Mouse (Mus musculus): ENCODE measurements at regions not wholly inside any gene's neighbourhood (a gene's known extent, or its start where the extent isn't known, plus 50 kb on each side); places are given as distances from the start of the nearest gene placed in this dataset.

- Histone ChIP-seq H3K27ac (replicated peaks) (no peak overlapping the region), H3K9me3 (no peaks in the 10 kb centered on the region), H3K36me3 (no peaks in the 10 kb centered on the region), H3K9ac (no peak overlapping the region), H3K27me3 (no peaks in the 10 kb centered on the region), H3K4me1 (replicated peaks) (no peaks in the 10 kb centered on the region), H3K4me2 (no peak overlapping the region), H3K4me3 (no peak overlapping the region)
- no peak for ATAC-seq (ENCODE audit: low read depth)
- 93% methylated on average over 4 of the region's 4 CpGs for WGBS
Observed at GRCm38 (mm10) chr17:4390012-4390411, 604.1 kb upstream of the Arid1b start.

- no peak overlapping the region for H3K9ac ChIP-seq
- no peaks in the 10 kb centered on the region for H3K27me3 ChIP-seq
- ATAC-seq (ENCODE audit: low read depth) = no peak
- no peaks in the 10 kb centered on the region for H3K9me3 ChIP-seq
- H3K4me2 ChIP-seq = no peak overlapping the region
- no peaks in the 10 kb centered on the region for H3K4me1 ChIP-seq (replicated peaks)
- no peak overlapping the region for H3K27ac ChIP-seq (replicated peaks)
- H3K36me3 ChIP-seq = no peaks in the 10 kb centered on the region
- H3K4me3 ChIP-seq = no peak overlapping the region
Observed at GRCm38 (mm10) chr17:4390577-4390976, 603.6 kb upstream of the Arid1b start.

- no peak overlapping the region for H3K4me3 ChIP-seq
- H3K9ac ChIP-seq = no peak overlapping the region
- no peaks in the 10 kb centered on the region for H3K4me1 ChIP-seq (replicated peaks)
- H3K9me3 ChIP-seq = no peaks in the 10 kb centered on the region
- 86% methylated on average over 1 of the region's 1 CpGs for WGBS
- H3K4me2 ChIP-seq = no peak overlapping the region
- ATAC-seq (ENCODE audit: low read depth) = no peak
- no peak overlapping the region for H3K27ac ChIP-seq (replicated peaks)
- no peaks in the 10 kb centered on the region for H3K36me3 ChIP-seq
- no peaks in the 10 kb centered on the region for H3K27me3 ChIP-seq
Observed at GRCm38 (mm10) chr17:4391210-4391609, 602.9 kb upstream of the Arid1b start.

- no peaks in the 10 kb centered on the region for H3K4me1 ChIP-seq (replicated peaks)
Observed at GRCm38 (mm10) chr17:4396119-4396518, 598.0 kb upstream of the Arid1b start.

GRCm38 (mm10) chr17:4417686-4418085 lies 576.4 kb upstream of the Arid1b start:
- no peak for ATAC-seq (ENCODE audit: low read depth)
- no peak overlapping the region for H3K4me3 ChIP-seq
- H3K4me2 ChIP-seq = no peak overlapping the region
- no peaks in the 10 kb centered on the region for H3K27me3 ChIP-seq
- 89% methylated on average over 5 of the region's 5 CpGs for WGBS
- H3K36me3 ChIP-seq = no peaks in the 10 kb centered on the region
- H3K27ac ChIP-seq (replicated peaks) = no peak overlapping the region
- H3K4me1 ChIP-seq (replicated peaks) = no peaks in the 10 kb centered on the region
- H3K9ac ChIP-seq = no peak overlapping the region
- no peaks in the 10 kb centered on the region for H3K9me3 ChIP-seq

More at GRCm38 (mm10) chr17:4396119-4396518, 598.0 kb upstream of the Arid1b start:
- Histone ChIP-seq H3K27me3 (no peaks in the 10 kb centered on the region), H3K9ac (no peak overlapping the region), H3K36me3 (no peaks in the 10 kb centered on the region), H3K4me2 (no peak overlapping the region), H3K4me3 (no peak overlapping the region), H3K9me3 (no peaks in the 10 kb centered on the region), H3K27ac (replicated peaks) (no peak overlapping the region)
- ATAC-seq (ENCODE audit: low read depth) = no peak
- 92% methylated on average over 5 of the region's 5 CpGs for WGBS

GRCm38 (mm10) chr17:4424451-4425168 lies 569.5 kb upstream of the Arid1b start:
- no peak overlapping the region for H3K4me2 ChIP-seq
- H3K4me3 ChIP-seq = no peak overlapping the region
- ATAC-seq (ENCODE audit: low read depth) = no peak
- WGBS = 63% methylated on average over 6 of the region's 6 CpGs
- H3K9ac ChIP-seq = no peak overlapping the region
- no peaks in the 10 kb centered on the region for H3K4me1 ChIP-seq (replicated peaks)
- no peaks in the 10 kb centered on the region for H3K27me3 ChIP-seq
- no peaks in the 10 kb centered on the region for H3K9me3 ChIP-seq
- no peak overlapping the region for H3K27ac ChIP-seq (replicated peaks)
- no peaks in the 10 kb centered on the region for H3K36me3 ChIP-seq

GRCm38 (mm10) chr17:4425342-4425741 lies 568.8 kb upstream of the Arid1b start:
- Histone ChIP-seq H3K9me3 (no peaks in the 10 kb centered on the region), H3K27ac (replicated peaks) (no peak overlapping the region), H3K9ac (no peak overlapping the region), H3K4me3 (no peak overlapping the region), H3K27me3 (no peaks in the 10 kb centered on the region), H3K36me3 (no peaks in the 10 kb centered on the region), H3K4me2 (no peak overlapping the region), H3K4me1 (replicated peaks) (no peaks in the 10 kb centered on the region)
- ATAC-seq (ENCODE audit: low read depth) = no peak
- 79% methylated on average over 2 of the region's 2 CpGs for WGBS

GRCm38 (mm10) chr17:4429036-4429435 lies 565.1 kb upstream of the Arid1b start:
- Histone ChIP-seq H3K9me3 (no peaks in the 10 kb centered on the region), H3K4me3 (no peak overlapping the region), H3K36me3 (no peaks in the 10 kb centered on the region), H3K4me2 (no peak overlapping the region), H3K4me1 (replicated peaks) (no peaks in the 10 kb centered on the region), H3K27me3 (no peaks in the 10 kb centered on the region), H3K9ac (no peak overlapping the region), H3K27ac (replicated peaks) (no peak overlapping the region)
- no peak for ATAC-seq (ENCODE audit: low read depth)
- WGBS = 67% methylated on average over 2 of the region's 2 CpGs

GRCm38 (mm10) chr17:4445606-4446005 lies 548.5 kb upstream of the Arid1b start:
- WGBS = 97% methylated on average over 1 of the region's 1 CpGs
- Histone ChIP-seq H3K9ac (no peak overlapping the region), H3K4me2 (no peak overlapping the region), H3K36me3 (no peaks in the 10 kb centered on the region), H3K27me3 (no peaks in the 10 kb centered on the region), H3K4me1 (replicated peaks) (no peaks in the 10 kb centered on the region), H3K27ac (replicated peaks) (no peak overlapping the region), H3K9me3 (no peaks in the 10 kb centered on the region), H3K4me3 (no peak overlapping the region)
- ATAC-seq (ENCODE audit: low read depth) = no peak

- no peak for ATAC-seq (ENCODE audit: low read depth)
Observed at GRCm38 (mm10) chr17:4457491-4457890, 536.6 kb upstream of the Arid1b start.

GRCm38 (mm10) chr17:4461541-4461940 lies 532.6 kb upstream of the Arid1b start:
- ATAC-seq (ENCODE audit: low read depth) = no peak

More at GRCm38 (mm10) chr17:4457491-4457890, 536.6 kb upstream of the Arid1b start:
- Histone ChIP-seq H3K27me3 (no peaks in the 10 kb centered on the region), H3K4me1 (replicated peaks) (no peaks in the 10 kb centered on the region), H3K4me3 (no peak overlapping the region), H3K27ac (replicated peaks) (no peak overlapping the region), H3K36me3 (no peaks in the 10 kb centered on the region), H3K9me3 (no peaks in the 10 kb centered on the region), H3K9ac (no peak overlapping the region), H3K4me2 (no peak overlapping the region)
- WGBS = 64% methylated on average over 1 of the region's 1 CpGs

GRCm38 (mm10) chr17:4464286-4464880 lies 529.7 kb upstream of the Arid1b start:
- H3K36me3 ChIP-seq = no peaks in the 10 kb centered on the region
- ATAC-seq (ENCODE audit: low read depth) = no peak
- H3K9me3 ChIP-seq = no peaks in the 10 kb centered on the region
- H3K4me3 ChIP-seq = no peak overlapping the region
- H3K27ac ChIP-seq (replicated peaks) = no peak overlapping the region
- H3K27me3 ChIP-seq = no peaks in the 10 kb centered on the region
- H3K4me1 ChIP-seq (replicated peaks) = no peaks in the 10 kb centered on the region
- WGBS = 76% methylated on average over 2 of the region's 2 CpGs
- no peak overlapping the region for H3K9ac ChIP-seq
- no peak overlapping the region for H3K4me2 ChIP-seq

More at GRCm38 (mm10) chr17:4461541-4461940, 532.6 kb upstream of the Arid1b start:
- WGBS = 70% methylated on average over 2 of the region's 2 CpGs
- Histone ChIP-seq H3K9ac (no peak overlapping the region), H3K4me2 (no peak overlapping the region), H3K36me3 (no peaks in the 10 kb centered on the region), H3K27ac (replicated peaks) (no peak overlapping the region), H3K4me3 (no peak overlapping the region), H3K9me3 (no peaks in the 10 kb centered on the region), H3K27me3 (no peaks in the 10 kb centered on the region), H3K4me1 (replicated peaks) (no peaks in the 10 kb centered on the region)

- H3K27ac ChIP-seq (replicated peaks) = no peak overlapping the region
- no peak overlapping the region for H3K9ac ChIP-seq
- no peak overlapping the region for H3K4me2 ChIP-seq
- no peaks in the 10 kb centered on the region for H3K4me1 ChIP-seq (replicated peaks)
- 92% methylated on average over 6 of the region's 6 CpGs for WGBS
- H3K36me3 ChIP-seq = no peaks in the 10 kb centered on the region
- no peak overlapping the region for H3K4me3 ChIP-seq
- no peak for ATAC-seq (ENCODE audit: low read depth)
- no peaks in the 10 kb centered on the region for H3K9me3 ChIP-seq
- no peaks in the 10 kb centered on the region for H3K27me3 ChIP-seq
Observed at GRCm38 (mm10) chr17:4465741-4466140, 528.4 kb upstream of the Arid1b start.
